Mouse (Mus musculus): ENCODE data around the gene Glis1. TPM values are rescaled to one million over a fixed set of nuclear protein-coding genes. Genes with fewer than 3 reads are reported as not detected.

Glis1 gene
- polyA plus RNA-seq, 1 experiment from 2014 or later: 1.1 TPM

GRCm38 (mm10) chr4:107684130-107684529 lies 249.7 kb downstream of the Glis1 start, which contains the start of gene Dmrtb1:
TSS of gene Dmrtb1 (minus strand) at chr4:107684230.
- Histone ChIP-seq H3K4me2 (ENCODE audit: low read length) (no peak within 1 kb of the TSS), H3K27me3 (replicated peaks; ENCODE audit: control insufficient read depth, insufficient read depth, low read length) (no peaks in the 10 kb centered on the region), H3K27ac (ENCODE audit: low read length) (no peak within 1 kb of the TSS), H3K9ac (replicated peaks; ENCODE audit: low read depth, low read length) (no peak within 1 kb of the TSS), H3K4me3 (replicated peaks; ENCODE audit: low read length) (no peak within 1 kb of the TSS), H3K36me3 (ENCODE audit: control insufficient read depth, insufficient read depth) (no peaks in the 10 kb centered on the region), H3K4me1 (replicated peaks; ENCODE audit: control insufficient read depth, insufficient read depth, low read length) (peaks cover 16% of the 10 kb centered on the region), H3K9me3 (ENCODE audit: control insufficient read depth, low read length) (no peaks in the 10 kb centered on the region)
- no peak for ATAC-seq
- WGBS: 96% methylated on average over 14 of the region's 14 CpGs

Small RNA genes within 50 kb of the gene (microRNA-seq; reads per million reads assigned to microRNA genes)
- gene Gm24804: not detected

Other genes with a start within 250 kb of the Glis1 start
- gene Ldlrad1, start 225.4 kb upstream of the Glis1 start, polyA plus RNA-seq (2015; fragmentation: Nextera tagmentation; extraction: Ambion mirVana): not detected in 2 replicates
- 58.6 and 59.9 TPM in 2 replicates for gene Lrrc42, start 181.1 kb upstream of the Glis1 start, polyA plus RNA-seq (2015; fragmentation: Nextera tagmentation; extraction: Ambion mirVana)
- 34.6 and 43.1 TPM in 2 replicates for gene Hspb11, start 181.0 kb upstream of the Glis1 start, polyA plus RNA-seq (2015; fragmentation: Nextera tagmentation; extraction: Ambion mirVana)
- gene Dio1, start 127.4 kb upstream of the Glis1 start, polyA plus RNA-seq (2015; fragmentation: Nextera tagmentation; extraction: Ambion mirVana): not detected in 2 replicates
- gene Yipf1, start 120.2 kb upstream of the Glis1 start, polyA plus RNA-seq (2015; fragmentation: Nextera tagmentation; extraction: Ambion mirVana): 52.0 and 55.4 TPM in 2 replicates
- gene Ndc1, start 66.8 kb upstream of the Glis1 start, polyA plus RNA-seq (2015; fragmentation: Nextera tagmentation; extraction: Ambion mirVana): 19.9 and 21.9 TPM in 2 replicates
- gene Dmrtb1, start 249.6 kb downstream of the Glis1 start, polyA plus RNA-seq (2015; fragmentation: Nextera tagmentation; extraction: Ambion mirVana): 8.2 and 18.0 TPM in 2 replicates

Data from forebrain, embryonic 16.5 days (tissue).